Mouse (Mus musculus): Measurements from ENCODE around the gene Gin1.

GRCm38 (mm10) chr1:97759841-97760240, 10.1 kb upstream of the Gin1 start:
- TF ChIP-seq CTCF (IDR thresholded peaks at IDR 0.05), result no peak
- no peak for TF ChIP-seq EP300 (IDR thresholded peaks at IDR 0.05)

All from lung, postnatal 0 days (tissue).